Mouse (Mus musculus): Measurements from ENCODE around the gene Stk32b.

DNA sequence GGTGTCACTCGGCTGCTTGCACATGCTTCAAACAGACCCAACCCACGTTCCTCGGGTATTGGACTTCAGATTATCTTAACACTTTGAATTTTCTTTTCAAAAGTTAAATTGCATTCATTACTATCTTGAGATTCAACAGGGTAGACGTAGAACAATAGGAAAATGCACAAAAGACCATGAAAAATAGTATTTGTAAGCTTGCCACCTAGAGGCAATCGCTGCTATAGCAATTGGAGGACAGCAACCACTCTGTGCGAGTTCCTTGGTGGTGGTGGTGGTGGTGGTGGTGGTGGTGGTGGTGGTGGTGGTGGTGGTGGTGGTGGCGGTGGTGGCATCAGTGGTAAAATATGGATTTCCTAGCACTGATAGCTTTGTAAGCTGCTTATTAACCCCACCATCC, 19.2 kb upstream of the Stk32b start:
- TF ChIP-seq TAL1 (conservative IDR thresholded peaks at IDR 0.05; ENCODE audit: low read depth, low read length) (no peak), CTCF (IDR thresholded peaks at IDR 0.05; ENCODE audit: low read depth, low read length) (no peak), POLR2AphosphoS5 (IDR thresholded peaks at IDR 0.05; ENCODE audit: insufficient replicate concordance, low read depth, low read length) (no peak)
